Mouse (Mus musculus) neural tube, embryonic 11.5 days (tissue): ENCODE data around the gene Zfp109. TPM values are rescaled to one million over a fixed set of nuclear protein-coding genes. Genes with fewer than 3 reads are reported as not detected.
A peak's percentile ranks its signal among the peaks of the same experiment; 100 is the strongest.

ENCODE experiments used
- ATAC-seq: fragments of 200-750 bp; cut with Nextera tagmentation; 2 replicates; pipeline ENCODE4 v1.8.0; 2017; ENCODE audit warnings: moderate number of reproducible peaks, mild to moderate bottlenecking, moderate TSS enrichment, moderate library complexity; ENCODE audit not compliant: insufficient read depth, low FRiP score, low TSS enrichment
- DNase-seq: peaks from one replicate; pipeline ENCODE4 v3.0.0-alpha.2; 2015; ENCODE audit warnings: low spot score
- H3K27ac ChIP-seq: fragments of 300-500 bp; sonication (generic); 2 replicates; pipeline ENCODE4 v1.5.1; 2014; ENCODE audit warnings: low read depth, mild to moderate bottlenecking, low read length
- H3K27me3 ChIP-seq: fragments of 300-500 bp; sonication (generic); 2 replicates; pipeline ENCODE4 v1.6.1; 2014; ENCODE audit warnings: mild to moderate bottlenecking, low read length, mixed read lengths; ENCODE audit not compliant: control insufficient read depth, insufficient read depth
- H3K36me3 ChIP-seq: fragments of 300-500 bp; sonication (generic); 2 replicates; pipeline ENCODE4 v1.6.1; 2014; ENCODE audit warnings: mild to moderate bottlenecking, low read length, moderate library complexity, mixed read lengths; ENCODE audit not compliant: control insufficient read depth, insufficient read depth
- H3K4me1 ChIP-seq: fragments of 300-500 bp; sonication (generic); 2 replicates; pipeline ENCODE4 v1.6.1; 2014; ENCODE audit warnings: low read length, mixed read lengths; ENCODE audit not compliant: control insufficient read depth, insufficient read depth
- H3K4me2 ChIP-seq: fragments of 300-500 bp; sonication (generic); 2 replicates; pipeline ENCODE4 v1.6.1; 2014; ENCODE audit warnings: low read depth, mild to moderate bottlenecking, moderate library complexity
- H3K4me3 ChIP-seq: fragments of 300-500 bp; sonication (generic); 2 replicates; pipeline ENCODE4 v1.5.1; 2014; ENCODE audit warnings: low read depth, low read length
- H3K9ac ChIP-seq: fragments of 300-500 bp; sonication (generic); 2 replicates; pipeline ENCODE4 v1.6.1; 2014; ENCODE audit warnings: mild to moderate bottlenecking, low read length
- H3K9me3 ChIP-seq: fragments of 300-500 bp; sonication (generic); 2 replicates; pipeline ENCODE4 v1.6.1; 2016; ENCODE audit warnings: low read length; ENCODE audit not compliant: control insufficient read depth
- WGBS: fragments of 180-500 bp; shearing (Covaris S2); extraction: QIAGEN DNeasy Blood & Tissue Kit; methylation state at CpG from one replicate; pipeline ENCODE4 v1.1.7; 2014; 5-methylcytosine and 5-hydroxymethylcytosine counted together
- polyA plus RNA-seq: library from polyadenylated mRNA; unstranded; fragments of >200 nt; fragmentation: Nextera tagmentation; extraction: Ambion mirVana; gene quantifications from 2 replicates; pipeline ENCODE4 v1.2.1, GENCODE M21; 2014

Gene Zfp109
- polyA plus RNA-seq, 1 experiment from 2014 or later: 5.5 TPM

DNA sequence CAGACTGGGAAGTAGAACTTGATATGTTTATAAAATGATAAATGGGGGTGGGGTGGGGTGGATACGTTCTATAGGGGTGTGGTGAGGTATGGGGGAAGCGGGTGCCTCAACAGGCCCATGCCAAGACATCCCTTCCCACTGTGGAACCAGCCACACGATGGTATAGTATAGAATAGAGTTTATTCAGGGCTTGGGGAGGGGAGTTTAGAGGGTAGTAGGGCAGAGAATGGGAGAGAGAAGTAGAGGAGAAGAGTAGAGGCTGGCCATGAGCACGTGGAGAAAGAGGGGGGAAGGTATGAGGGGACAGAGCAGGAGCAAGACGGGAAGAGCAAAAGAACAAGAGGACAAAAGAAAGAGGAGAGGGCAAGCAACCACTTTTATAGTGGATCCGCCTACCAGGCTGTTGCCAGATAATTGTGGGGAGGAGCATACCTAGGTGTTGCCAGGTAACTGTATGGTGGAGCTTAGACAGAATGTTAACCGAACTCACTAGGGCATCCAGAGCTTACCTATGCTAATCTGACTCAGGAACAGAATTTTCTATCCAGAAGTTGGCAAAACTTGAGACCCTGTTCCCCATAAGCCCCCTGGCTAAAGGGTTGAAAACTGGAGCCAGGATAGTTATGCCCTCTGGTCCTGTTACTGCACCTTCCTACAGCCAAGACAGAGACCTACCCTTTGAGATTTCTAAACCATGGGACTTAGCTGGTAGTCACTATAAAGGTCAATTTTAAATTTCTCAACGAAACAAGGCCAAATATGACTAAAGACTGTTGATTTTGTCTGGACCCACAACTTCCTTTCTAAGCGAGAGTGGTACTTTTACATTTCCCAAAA, 16.6 kb upstream of the Zfp109 start:
- Histone ChIP-seq H3K27me3 (no peaks in the 10 kb centered on the region), H3K27ac (no peak overlapping the region), H3K4me1 (no peaks in the 10 kb centered on the region), H3K36me3 (no peaks in the 10 kb centered on the region), H3K4me2 (peak overlapping the region; percentile 54), H3K9me3 (no peaks in the 10 kb centered on the region), H3K4me3 (peak overlapping the region; percentile 36; the same call in 1 of the 2 replicates), H3K9ac (no peak overlapping the region)
- no peak for DNase-seq
- ATAC-seq: peak; percentile 63; the same call in 1 of the 2 replicates
- 60% methylated on average over 9 of the region's 9 CpGs for WGBS

DNA sequence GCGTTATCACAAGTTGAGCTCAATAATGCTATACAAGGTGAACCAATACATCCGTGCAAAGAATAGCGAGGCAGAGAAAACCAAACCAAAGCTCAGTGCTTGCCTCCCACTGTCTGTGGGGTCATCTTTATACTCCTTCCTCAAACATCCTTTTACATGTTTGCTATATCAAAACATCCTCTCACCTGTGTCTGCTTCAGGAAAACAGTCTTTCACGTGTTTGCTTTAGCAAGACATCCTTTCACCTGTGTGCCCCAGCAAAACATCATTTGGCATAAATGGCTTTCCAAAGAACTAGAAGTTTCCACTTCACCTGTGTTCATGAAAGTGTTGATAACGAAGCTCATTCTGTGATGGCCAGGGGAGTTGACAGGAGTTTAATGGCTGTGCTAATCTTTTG, 26.0 kb downstream of the Zfp109 start, which contains the start of gene Zfp111:
Zfp111 (minus strand) TSS at position 101 of the 400 bp plus-strand sequence.
- DNase-seq (no peak), ATAC-seq (no peak)
- H3K9ac ChIP-seq: no peak within 1 kb of the TSS
- no peaks in the 10 kb centered on the region for H3K9me3 ChIP-seq
- WGBS: 81% methylated on average over 5 of the region's 5 CpGs
- no peak within 1 kb of the TSS for H3K4me2 ChIP-seq
- no peaks in the 10 kb centered on the region for H3K36me3 ChIP-seq
- H3K4me1 ChIP-seq: no peaks in the 10 kb centered on the region
- no peak within 1 kb of the TSS for H3K4me3 ChIP-seq
- no peak within 1 kb of the TSS for H3K27ac ChIP-seq
- H3K27me3 ChIP-seq: no peaks in the 10 kb centered on the region

DNA sequence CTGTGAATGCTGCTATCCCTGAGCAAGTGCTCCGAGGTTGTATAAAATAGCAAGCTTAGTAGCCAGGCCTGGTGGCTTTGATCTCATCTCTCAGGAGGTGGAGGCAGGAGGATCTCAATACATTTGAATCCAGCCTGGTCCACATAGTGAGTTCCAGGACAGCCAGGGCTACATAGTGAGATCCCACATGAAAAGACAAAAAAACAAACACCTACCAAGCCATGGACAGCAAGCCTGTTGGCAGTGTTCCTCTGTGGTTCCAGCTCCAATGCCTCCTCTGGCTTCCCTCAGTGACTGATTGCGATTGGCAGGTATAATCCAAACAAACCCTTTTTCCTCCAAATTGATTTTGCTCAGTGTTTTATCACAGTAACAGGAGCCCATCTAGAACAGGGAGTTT, 27.1 kb downstream of the Zfp109 start:
- WGBS: 80% methylated on average over 2 of the region's 2 CpGs
- no peaks in the 10 kb centered on the region for H3K4me1 ChIP-seq
- no peaks in the 10 kb centered on the region for H3K36me3 ChIP-seq
- H3K27ac ChIP-seq: no peak overlapping the region
- H3K4me3 ChIP-seq: no peak overlapping the region
- no peak overlapping the region for H3K4me2 ChIP-seq
- no peaks in the 10 kb centered on the region for H3K27me3 ChIP-seq
- no peaks in the 10 kb centered on the region for H3K9me3 ChIP-seq
- no peak for DNase-seq
- H3K9ac ChIP-seq: no peak overlapping the region
- no peak for ATAC-seq

GRCm38 (mm10) chr7:24208282-24208886, 29.0 kb downstream of the Zfp109 start:
- peak; percentile 67 for ATAC-seq
- 62% methylated on average over 7 of the region's 7 CpGs for WGBS
- peak overlapping the region; percentile 58; the same call in 1 of the 2 replicates for H3K4me2 ChIP-seq
- no peak overlapping the region for H3K27ac ChIP-seq
- no peaks in the 10 kb centered on the region for H3K4me1 ChIP-seq
- no peaks in the 10 kb centered on the region for H3K9me3 ChIP-seq
- no peak overlapping the region for H3K9ac ChIP-seq
- no peak for DNase-seq
- no peaks in the 10 kb centered on the region for H3K36me3 ChIP-seq
- H3K27me3 ChIP-seq: no peaks in the 10 kb centered on the region
- 0 out of 2 replicates have a peak overlapping the region, but pooled peaks have one; percentile 51 for H3K4me3 ChIP-seq

DNA sequence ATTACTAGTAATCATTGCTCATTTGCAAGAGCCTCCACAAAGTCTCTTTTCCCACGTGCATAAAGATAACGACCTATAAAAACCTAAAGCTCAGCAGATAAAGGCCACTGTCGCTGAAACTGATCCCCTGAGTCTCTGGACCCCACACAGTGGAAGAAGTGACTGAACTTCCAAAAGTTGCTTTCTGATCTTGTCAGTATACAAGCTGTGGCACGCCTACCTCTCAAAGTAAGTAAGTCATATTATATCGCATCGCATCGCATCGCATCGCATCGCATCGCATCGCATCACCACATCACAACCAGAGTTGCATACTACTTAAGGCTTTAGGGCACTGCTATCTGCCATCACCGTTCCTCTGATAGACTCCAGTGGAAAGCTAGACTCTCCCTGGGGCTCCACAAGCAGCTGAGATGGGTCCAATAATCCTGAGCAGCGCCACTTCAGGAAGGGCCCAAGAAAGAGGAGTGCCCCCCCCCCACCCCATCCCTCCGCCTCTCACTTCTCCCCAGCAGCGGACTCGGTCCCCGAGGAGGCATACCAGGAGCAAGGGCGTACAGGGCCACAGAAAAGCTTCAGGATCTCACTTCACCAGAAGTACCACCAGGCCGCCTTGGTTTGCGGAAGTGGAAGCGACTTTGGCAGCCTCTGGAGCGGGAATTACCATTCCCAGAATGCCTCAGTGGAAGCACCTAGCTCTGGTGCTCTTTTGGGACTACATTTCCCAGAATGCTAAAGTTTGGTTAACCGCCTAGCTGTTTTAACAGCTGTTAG, 29.7 kb downstream of the Zfp109 start:
- DNase-seq (peak; percentile 80), ATAC-seq (peak; percentile 82)
- Histone ChIP-seq H3K4me1 (no peaks in the 10 kb centered on the region), H3K27ac (0 out of 2 replicates have a peak overlapping the region, but pooled peaks have one; percentile 23), H3K9ac (peak overlapping the region; percentile 80), H3K4me2 (peak overlapping the region; percentile 58), H3K27me3 (no peaks in the 10 kb centered on the region), H3K4me3 (peak overlapping the region; percentile 51), H3K36me3 (no peaks in the 10 kb centered on the region), H3K9me3 (no peaks in the 10 kb centered on the region)
- 23% methylated on average over 24 of the region's 24 CpGs for WGBS

DNA sequence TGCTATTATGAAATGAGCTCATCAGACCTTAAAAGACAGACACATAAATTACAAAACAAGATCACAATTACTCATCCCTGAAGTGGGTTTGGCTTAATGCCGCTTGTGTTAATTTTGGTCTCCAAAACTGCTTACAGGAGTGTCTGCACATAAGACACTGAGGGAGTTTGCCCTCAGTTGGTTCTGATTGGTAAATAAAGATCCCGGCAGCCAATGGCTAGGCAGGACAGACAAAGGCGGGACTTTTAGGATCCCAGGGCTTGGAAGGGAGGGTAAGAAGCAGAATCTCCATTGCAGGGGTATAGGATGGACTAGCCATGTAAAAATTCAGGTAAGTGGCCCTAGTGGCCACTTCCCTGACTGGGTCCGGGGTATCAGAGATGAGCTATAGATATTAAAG, 40.4 kb downstream of the Zfp109 start:
- H3K4me1 ChIP-seq: no peaks in the 10 kb centered on the region
- H3K27ac ChIP-seq: no peak overlapping the region
- no peak overlapping the region for H3K4me3 ChIP-seq
- no peak overlapping the region for H3K9ac ChIP-seq
- no peak overlapping the region for H3K4me2 ChIP-seq
- no peak for DNase-seq
- WGBS: 88% methylated on average over 4 of the region's 4 CpGs
- no peaks in the 10 kb centered on the region for H3K27me3 ChIP-seq
- H3K9me3 ChIP-seq: peaks cover 13% of the 10 kb centered on the region
- H3K36me3 ChIP-seq: peaks cover 26% of the 10 kb centered on the region
- no peak for ATAC-seq

DNA sequence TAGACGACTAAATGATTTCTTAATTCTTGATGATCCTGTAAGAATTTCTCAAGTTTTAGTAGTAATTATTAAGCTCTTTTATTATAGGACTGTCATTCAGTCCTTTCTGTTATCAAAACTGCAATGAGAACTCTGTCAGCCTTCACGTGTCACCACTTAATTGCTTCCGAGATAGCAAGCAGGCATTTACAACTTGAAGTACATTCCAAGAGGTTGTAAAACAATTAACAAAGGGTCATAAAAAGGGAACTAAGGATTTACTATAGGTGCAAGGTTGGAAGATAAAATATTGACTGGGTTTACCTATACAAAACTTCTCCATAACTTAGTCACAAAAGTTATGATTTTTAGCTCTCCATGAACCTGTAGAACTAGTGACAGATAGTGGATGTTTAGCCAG, 44.2 kb downstream of the Zfp109 start:
- Histone ChIP-seq H3K27me3 (no peaks in the 10 kb centered on the region), H3K4me2 (no peak overlapping the region), H3K9me3 (peaks cover 10% of the 10 kb centered on the region), H3K4me3 (no peak overlapping the region), H3K36me3 (peaks cover 6% of the 10 kb centered on the region), H3K9ac (no peak overlapping the region), H3K27ac (no peak overlapping the region), H3K4me1 (no peaks in the 10 kb centered on the region)
- no peak for DNase-seq
- WGBS: 48% methylated on average over 3 of the region's 3 CpGs
- no peak for ATAC-seq

DNA sequence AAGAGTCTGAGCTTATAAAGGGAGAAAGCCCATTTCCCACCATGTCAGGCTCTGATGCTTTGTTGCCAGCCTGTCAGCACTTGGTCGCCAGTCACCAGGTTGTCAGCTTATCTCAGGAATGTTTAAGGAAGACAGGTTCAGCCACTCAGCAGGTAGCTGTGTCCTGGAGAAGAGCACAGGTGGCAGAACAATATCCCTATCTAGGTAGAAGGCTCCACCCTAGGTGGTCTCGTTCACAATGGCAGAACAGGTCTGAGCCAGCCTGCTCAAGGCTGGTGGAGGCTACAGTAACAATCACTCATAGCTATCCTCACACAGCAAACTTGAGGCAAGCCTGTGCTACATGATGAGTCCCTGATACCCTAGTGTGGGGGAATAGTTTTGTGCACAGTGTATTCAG, 46.0 kb downstream of the Zfp109 start:
- H3K9me3 ChIP-seq: peaks cover 5% of the 10 kb centered on the region; the same call in 1 of the 2 replicates
- no peak for DNase-seq
- H3K4me2 ChIP-seq: no peak overlapping the region
- H3K9ac ChIP-seq: no peak overlapping the region
- no peak overlapping the region for H3K4me3 ChIP-seq
- H3K4me1 ChIP-seq: no peaks in the 10 kb centered on the region
- H3K27me3 ChIP-seq: no peaks in the 10 kb centered on the region
- no peak for ATAC-seq
- H3K36me3 ChIP-seq: no peaks in the 10 kb centered on the region; the same call in 1 of the 2 replicates
- no peak overlapping the region for H3K27ac ChIP-seq
- WGBS: 95% methylated on average over 2 of the region's 2 CpGs
